Mouse (Mus musculus) kidney, postnatal 4 days (tissue): ENCODE data around the gene Tinf2.

Experiments
- DNase-seq, 2 experiments: peaks; one replicate each; pipeline ENCODE4 v3.0.0; 2021; ENCODE audit warnings: mixed read lengths in 2 of 2

The Tinf2 gene

GRCm38 (mm10) chr14:55681160-55682117, at the start of gene Tinf2:
Tinf2 (minus strand) TSS chr14:55681820.
- peak; percentile 94 to 95 for DNase-seq

- DNase-seq, result no peak
These were observed 49.0 kb upstream of the Tinf2 start for GRCm38 (mm10) chr14:55730531-55731032.

- DNase-seq, result no peak
These were observed 48.5 kb upstream of the Tinf2 start for GRCm38 (mm10) chr14:55730116-55730515.

- DNase-seq, result no peak
These were observed 46.5 kb upstream of the Tinf2 start for GRCm38 (mm10) chr14:55727889-55728685.

- DNase-seq, result no peak
These were observed 44.6 kb upstream of the Tinf2 start for GRCm38 (mm10) chr14:55726261-55726660.

GRCm38 (mm10) chr14:55724411-55724871, 42.8 kb upstream of the Tinf2 start:
- DNase-seq, result peak in 1 of 2 experiments; percentile 35

GRCm38 (mm10) chr14:55723433-55723832, 41.8 kb upstream of the Tinf2 start:
- no peak for DNase-seq

GRCm38 (mm10) chr14:55722438-55722945, 40.9 kb upstream of the Tinf2 start:
- DNase-seq, result no peak

GRCm38 (mm10) chr14:55721700-55722437, 40.2 kb upstream of the Tinf2 start, which contains the start of gene Rabggta:
Rabggta (minus strand) TSS chr14:55722263.
- peak; percentile 97 for DNase-seq

GRCm38 (mm10) chr14:55721076-55721475, 39.5 kb upstream of the Tinf2 start:
- DNase-seq, result peak; percentile 17 to 43

GRCm38 (mm10) chr14:55720666-55721065, 39.0 kb upstream of the Tinf2 start:
- DNase-seq, result no peak

GRCm38 (mm10) chr14:55719737-55720136, 38.1 kb upstream of the Tinf2 start:
- no peak for DNase-seq

GRCm38 (mm10) chr14:55716884-55717283, 35.3 kb upstream of the Tinf2 start:
- DNase-seq, result peak; percentile 31 to 62

GRCm38 (mm10) chr14:55716271-55716670, 34.7 kb upstream of the Tinf2 start:
- peak in 1 of 2 experiments; percentile 27 for DNase-seq

- DNase-seq, result peak in 1 of 2 experiments; percentile 24
These were observed 33.3 kb upstream of the Tinf2 start for GRCm38 (mm10) chr14:55714893-55715292.

- no peak for DNase-seq
These were observed 32.1 kb upstream of the Tinf2 start, which contains the start of gene Tgm1 for GRCm38 (mm10) chr14:55713729-55714122. Tgm1 (minus strand) TSS chr14:55713926.

GRCm38 (mm10) chr14:55713007-55713728, 31.5 kb upstream of the Tinf2 start:
- peak; percentile 49 to 70 for DNase-seq

- no peak for DNase-seq
These were observed 30.2 kb upstream of the Tinf2 start for GRCm38 (mm10) chr14:55711786-55712185.

- DNase-seq, result no peak
These were observed 27.9 kb upstream of the Tinf2 start for GRCm38 (mm10) chr14:55709509-55709908.

GRCm38 (mm10) chr14:55707397-55707796, 25.8 kb upstream of the Tinf2 start:
- no peak for DNase-seq

GRCm38 (mm10) chr14:55706051-55706600, 24.5 kb upstream of the Tinf2 start:
- no peak for DNase-seq
